Mouse (Mus musculus) neural tube, embryonic 15.5 days (tissue): Measurements from ENCODE around the gene Olfr331. TPM values are rescaled to one million over a fixed set of nuclear protein-coding genes. Genes with fewer than 3 reads are reported as not detected.
"Not testable (repeated sequence)": the region's sequence is repeated elsewhere in the genome, so short reads cannot be mapped to it uniquely, and the experiment has no call there.

Experiments
- ATAC-seq: fragments of 200-750 bp; cut with Nextera tagmentation; 2 replicates; pipeline ENCODE4 v1.8.0; 2017; ENCODE audit warnings: mild to moderate bottlenecking, moderate TSS enrichment, moderate library complexity; ENCODE audit not compliant: low FRiP score
- H3K27ac ChIP-seq: fragments of 300-500 bp; sonication (generic); replicated peaks from 2 replicates; pipeline ENCODE4 v1.5.1; 2015; ENCODE audit warnings: mild to moderate bottlenecking, inconsistent platforms
- H3K27me3 ChIP-seq: fragments of 300-500 bp; sonication (generic); replicated peaks from 2 replicates; pipeline ENCODE4 v1.6.1; 2015; ENCODE audit warnings: inconsistent platforms
- H3K36me3 ChIP-seq: fragments of 300-500 bp; sonication (generic); 2 replicates; pipeline ENCODE4 v1.6.1; 2015; ENCODE audit warnings: inconsistent platforms
- H3K4me1 ChIP-seq: fragments of 300-500 bp; sonication (generic); 2 replicates; pipeline ENCODE4 v1.6.1; 2015; ENCODE audit warnings: inconsistent platforms
- H3K4me2 ChIP-seq: fragments of 300-500 bp; sonication (generic); 2 replicates; pipeline ENCODE4 v1.6.1; 2015; ENCODE audit warnings: inconsistent platforms, mild to moderate bottlenecking, moderate library complexity
- H3K4me3 ChIP-seq: fragments of 300-500 bp; sonication (generic); replicated peaks from 2 replicates; pipeline ENCODE4 v1.5.1; 2015; ENCODE audit warnings: mild to moderate bottlenecking, inconsistent platforms
- H3K9ac ChIP-seq: fragments of 300-500 bp; sonication (generic); replicated peaks from 2 replicates; pipeline ENCODE4 v1.6.1; 2015; ENCODE audit warnings: mild to moderate bottlenecking, inconsistent platforms
- H3K9me3 ChIP-seq: fragments of 300-500 bp; sonication (generic); replicated peaks from 2 replicates; pipeline ENCODE4 v1.6.1; 2016; ENCODE audit warnings: inconsistent platforms
- WGBS: fragments of 180-500 bp; shearing (Covaris S2); methylation state at CpG from one replicate; pipeline ENCODE4 v1.1.7; 2015; ENCODE audit warnings: mixed read lengths; 5-methylcytosine and 5-hydroxymethylcytosine counted together
- polyA plus RNA-seq: library from polyadenylated mRNA; unstranded; fragments of >200 nt; fragmentation: Nextera tagmentation; extraction: Ambion mirVana; gene quantifications from 2 replicates; pipeline ENCODE4 v1.2.1, GENCODE M21; 2015

Gene Olfr331
- not detected in 2 replicates for polyA plus RNA-seq

GRCm38 (mm10) chr11:58502472-58502871 is at the start of gene Olfr331:
Gene Olfr331 (minus strand): TSS chr11:58502572.
- not testable (repeated sequence) for H3K9me3 ChIP-seq, H3K9ac ChIP-seq, H3K36me3 ChIP-seq, ATAC-seq, H3K27me3 ChIP-seq, H3K27ac ChIP-seq, H3K4me1 ChIP-seq, H3K4me2 ChIP-seq, H3K4me3 ChIP-seq

DNA sequence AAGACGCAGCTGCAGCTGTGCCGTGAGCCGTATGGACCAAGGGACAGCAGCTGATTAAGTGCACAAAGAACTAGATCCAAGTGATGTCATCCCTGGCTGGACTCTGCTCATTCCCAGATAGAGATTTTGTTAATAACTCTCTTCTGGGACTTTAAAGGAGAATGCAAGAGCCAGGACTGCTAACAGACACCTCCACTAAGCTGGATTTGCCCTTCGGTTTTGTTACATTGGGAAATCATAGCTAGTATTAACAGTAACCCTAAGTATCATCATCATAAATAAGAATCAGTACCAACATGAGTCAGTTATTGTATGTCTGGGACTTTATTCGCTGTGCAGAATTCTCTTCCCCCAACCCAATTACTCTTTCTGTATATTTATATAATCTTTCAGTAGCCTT is 44.0 kb upstream of the Olfr331 start, which contains the start of gene Olfr329-ps:
TSS of gene Olfr329-ps (minus strand) at position 101 of the 400 bp plus-strand sequence.
- no peak within 1 kb of the TSS for H3K4me3 ChIP-seq
- no peaks in the 10 kb centered on the region for H3K27me3 ChIP-seq
- H3K4me1 ChIP-seq, result no peaks in the 10 kb centered on the region
- no peak within 1 kb of the TSS for H3K9ac ChIP-seq
- no peak within 1 kb of the TSS for H3K27ac ChIP-seq
- WGBS, result 83% methylated on average over 5 of the region's 5 CpGs
- no peaks in the 10 kb centered on the region for H3K36me3 ChIP-seq
- no peak for ATAC-seq
- H3K4me2 ChIP-seq, result no peak within 1 kb of the TSS
- no peaks in the 10 kb centered on the region for H3K9me3 ChIP-seq

GRCm38 (mm10) chr11:58534736-58535135 is 32.4 kb upstream of the Olfr331 start, which contains the start of gene Olfr330:
Gene Olfr330 (minus strand): TSS chr11:58534836.
- not testable (repeated sequence) for H3K4me2 ChIP-seq

GRCm38 (mm10) chr11:58519756-58520155 is 17.4 kb upstream of the Olfr331 start:
- H3K4me1 ChIP-seq, H3K4me3 ChIP-seq, H3K36me3 ChIP-seq, H3K27ac ChIP-seq, H3K9me3 ChIP-seq, ATAC-seq, H3K9ac ChIP-seq, H3K4me2 ChIP-seq, H3K27me3 ChIP-seq: not testable (repeated sequence)
- WGBS, result 93% methylated on average over 8 of the region's 9 CpGs

More at GRCm38 (mm10) chr11:58534736-58535135, 32.4 kb upstream of the Olfr331 start, which contains the start of gene Olfr330:
- not testable (repeated sequence) for H3K27me3 ChIP-seq, H3K4me1 ChIP-seq, H3K4me3 ChIP-seq, H3K9me3 ChIP-seq, ATAC-seq, H3K27ac ChIP-seq, H3K36me3 ChIP-seq, H3K9ac ChIP-seq

- ATAC-seq, H3K9me3 ChIP-seq, H3K27ac ChIP-seq, H3K4me2 ChIP-seq, H3K9ac ChIP-seq, H3K27me3 ChIP-seq, H3K4me3 ChIP-seq, H3K36me3 ChIP-seq, H3K4me1 ChIP-seq: not testable (repeated sequence)
- WGBS, result 94% methylated on average over 18 of the region's 18 CpGs
Measured at GRCm38 (mm10) chr11:58518916-58519315, 16.5 kb upstream of the Olfr331 start.

- not testable (repeated sequence) for ATAC-seq, H3K36me3 ChIP-seq
- WGBS, result 84% methylated on average over 19 of the region's 19 CpGs
Measured at GRCm38 (mm10) chr11:58509058-58509457, 6.7 kb upstream of the Olfr331 start.

DNA sequence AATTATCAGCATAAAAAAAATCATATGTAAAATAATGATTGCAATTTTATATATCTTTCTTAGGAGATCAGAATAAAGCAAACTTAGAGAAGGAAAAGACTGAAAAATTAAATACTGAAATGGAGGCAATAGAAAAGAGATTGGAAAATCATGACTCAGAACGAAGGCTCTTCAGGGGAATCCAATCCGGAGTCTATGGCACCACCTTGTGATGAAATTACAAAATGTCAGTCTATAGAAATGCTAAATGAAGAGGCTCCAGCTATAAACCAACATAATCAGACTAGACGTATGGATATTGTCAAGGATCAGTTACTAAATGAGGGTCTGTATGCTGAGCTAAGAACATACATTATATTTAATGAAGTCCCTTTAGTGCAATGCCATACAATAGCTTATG is 3.1 kb downstream of the Olfr331 start:
- Histone ChIP-seq H3K4me3 (no peak overlapping the region), H3K4me1 (no peaks in the 10 kb centered on the region), H3K27ac (no peak overlapping the region), H3K36me3 (no peaks in the 10 kb centered on the region), H3K9ac (no peak overlapping the region), H3K4me2 (no peak overlapping the region), H3K9me3 (no peaks in the 10 kb centered on the region), H3K27me3 (no peaks in the 10 kb centered on the region)
- WGBS, result 44% methylated on average over 3 of the region's 3 CpGs
- ATAC-seq, result no peak

More at GRCm38 (mm10) chr11:58509058-58509457, 6.7 kb upstream of the Olfr331 start:
- not testable (repeated sequence) for H3K4me3 ChIP-seq, H3K4me1 ChIP-seq, H3K27me3 ChIP-seq, H3K9ac ChIP-seq, H3K4me2 ChIP-seq, H3K9me3 ChIP-seq, H3K27ac ChIP-seq

GRCm38 (mm10) chr11:58498761-58499160 is 3.6 kb downstream of the Olfr331 start:
- ATAC-seq, result no peak
- no peak overlapping the region for H3K4me3 ChIP-seq
- 84% methylated on average over 9 of the region's 9 CpGs for WGBS

GRCm38 (mm10) chr11:58492455-58492854 is 9.9 kb downstream of the Olfr331 start, which contains the start of gene Olfr332:
Gene Olfr332 (minus strand): TSS chr11:58492555.
- no peaks in the 10 kb centered on the region for H3K27me3 ChIP-seq
- no peak within 1 kb of the TSS for H3K4me2 ChIP-seq
- WGBS, result 77% methylated on average over 2 of the region's 2 CpGs
- no peak within 1 kb of the TSS for H3K9ac ChIP-seq
- H3K4me1 ChIP-seq, result no peaks in the 10 kb centered on the region
- no peaks in the 10 kb centered on the region for H3K36me3 ChIP-seq
- no peak within 1 kb of the TSS for H3K27ac ChIP-seq
- H3K4me3 ChIP-seq, result no peak within 1 kb of the TSS
- no peak for ATAC-seq
- H3K9me3 ChIP-seq, result no peaks in the 10 kb centered on the region

More at GRCm38 (mm10) chr11:58498761-58499160, 3.6 kb downstream of the Olfr331 start:
- Histone ChIP-seq H3K36me3 (no peaks in the 10 kb centered on the region), H3K4me2 (no peak overlapping the region), H3K27ac (no peak overlapping the region), H3K9me3 (no peaks in the 10 kb centered on the region), H3K9ac (no peak overlapping the region), H3K4me1 (no peaks in the 10 kb centered on the region), H3K27me3 (no peaks in the 10 kb centered on the region)

- no peaks in the 10 kb centered on the region for H3K36me3 ChIP-seq
- no peaks in the 10 kb centered on the region for H3K4me1 ChIP-seq
- H3K9ac ChIP-seq, result no peak within 1 kb of the TSS
- H3K9me3 ChIP-seq, result no peaks in the 10 kb centered on the region
- no peak within 1 kb of the TSS for H3K4me2 ChIP-seq
- no peak for ATAC-seq
- no peak within 1 kb of the TSS for H3K4me3 ChIP-seq
- no peak within 1 kb of the TSS for H3K27ac ChIP-seq
- no peaks in the 10 kb centered on the region for H3K27me3 ChIP-seq
Measured at GRCm38 (mm10) chr11:58462170-58462569, 40.2 kb downstream of the Olfr331 start, which contains the start of gene Olfr30. Gene Olfr30 (minus strand): TSS chr11:58462270.

GRCm38 (mm10) chr11:58453592-58453991 is 48.8 kb downstream of the Olfr331 start:
- Histone ChIP-seq H3K9ac (no peak overlapping the region), H3K9me3 (no peaks in the 10 kb centered on the region), H3K4me1 (no peaks in the 10 kb centered on the region), H3K36me3 (no peaks in the 10 kb centered on the region), H3K27ac (no peak overlapping the region), H3K4me2 (no peak overlapping the region), H3K27me3 (no peaks in the 10 kb centered on the region), H3K4me3 (no peak overlapping the region)
- ATAC-seq, result no peak
- 70% methylated on average over 4 of the region's 4 CpGs for WGBS

- Histone ChIP-seq H3K36me3 (no peaks in the 10 kb centered on the region), H3K27me3 (no peaks in the 10 kb centered on the region), H3K27ac (no peak within 1 kb of the TSS), H3K9me3 (no peaks in the 10 kb centered on the region), H3K9ac (no peak within 1 kb of the TSS), H3K4me3 (no peak within 1 kb of the TSS), H3K4me2 (no peak within 1 kb of the TSS), H3K4me1 (no peaks in the 10 kb centered on the region)
- ATAC-seq, result no peak
- 98% methylated on average over 9 of the region's 9 CpGs for WGBS
Measured at GRCm38 (mm10) chr11:58452759-58453158, 49.6 kb downstream of the Olfr331 start, which contains the start of gene Lypd9. Gene Lypd9 (minus strand): TSS chr11:58452923.
